Mouse (Mus musculus) ES-E14 (cell line): ENCODE data around the gene Mdp1. TPM values are rescaled to one million over a fixed set of nuclear protein-coding genes. Genes with fewer than 3 reads are reported as not detected.

Experiments used
- DNase-seq: peaks from one replicate; pipeline ENCODE4 v3.0.0-alpha.2; 2013; ENCODE audit warnings: low read depth, low spot score
- H3K27ac ChIP-seq: 2 replicates; pipeline ENCODE4 v1.5.1; 2012; ENCODE audit warnings: low read depth, mild to moderate bottlenecking, low read length, moderate library complexity, mixed read lengths; ENCODE audit not compliant: poor library complexity, insufficient read depth, severe bottlenecking
- H3K36me3 ChIP-seq: 2 replicates; pipeline ENCODE4 v1.6.1; 2012; ENCODE audit warnings: mild to moderate bottlenecking, low read length, moderate library complexity, mixed read lengths; ENCODE audit not compliant: control insufficient read depth, poor library complexity, insufficient read depth, severe bottlenecking
- H3K4me1 ChIP-seq, 2 experiments: fragments of 150-350 bp in 1 of 2; sonication (generic) in 1 of 2; 2 replicates each; pipeline ENCODE4 v1.6.1; 2012; ENCODE audit warnings: low read length in 2 of 2, mild to moderate bottlenecking in 1 of 2, mixed read lengths in 1 of 2; ENCODE audit not compliant: control insufficient read depth in 2 of 2, insufficient read depth in 2 of 2, poor library complexity in 1 of 2
- H3K4me3 ChIP-seq, 2 experiments: fragments of 150-350 bp in 1 of 2; sonication (generic) in 1 of 2; 2 replicates each; pipeline ENCODE4 v1.5.1; 2012; ENCODE audit warnings: low read length in 2 of 2, low read depth in 1 of 2, mild to moderate bottlenecking in 1 of 2, mixed read lengths in 1 of 2; ENCODE audit not compliant: insufficient read depth in 1 of 2, poor library complexity in 1 of 2, severe bottlenecking in 1 of 2
- H3K9ac ChIP-seq: 2 replicates; pipeline ENCODE4 v1.6.1; 2012; ENCODE audit warnings: low read depth, mild to moderate bottlenecking, low read length, mixed read lengths; ENCODE audit not compliant: poor library complexity, insufficient read depth, severe bottlenecking
- H3K9me3 ChIP-seq: fragments of 150-350 bp; sonication (generic); 2 replicates; pipeline ENCODE4 v1.6.1; 2012; ENCODE audit warnings: low read depth, mild to moderate bottlenecking, low read length; ENCODE audit not compliant: control insufficient read depth, insufficient read depth
- CHD2 ChIP-seq: IDR thresholded peaks from 2 replicates; pipeline ENCODE4 v1.6.1; 2014; ENCODE audit warnings: mild to moderate bottlenecking, low read depth, low read length, inconsistent platforms
- HCFC1 ChIP-seq: IDR thresholded peaks from 2 replicates; pipeline ENCODE4 v1.6.1; 2012; ENCODE audit warnings: low read length, inconsistent platforms, borderline replicate concordance; ENCODE audit not compliant: insufficient read depth
- MAFK ChIP-seq: IDR thresholded peaks from 2 replicates; pipeline ENCODE4 v1.6.1; 2014; ENCODE audit warnings: mild to moderate bottlenecking, low read depth, low read length, inconsistent platforms; ENCODE audit not compliant: insufficient read depth
- ZC3H11A ChIP-seq: IDR thresholded peaks from 2 replicates; pipeline ENCODE4 v1.6.1; 2012; ENCODE audit warnings: low read depth, mild to moderate bottlenecking, inconsistent platforms, low read length, borderline replicate concordance
- ZNF384 ChIP-seq: IDR thresholded peaks from 2 replicates; pipeline ENCODE4 v1.6.1; 2012; ENCODE audit warnings: low read depth, low read length, inconsistent platforms
- in situ Hi-C, 2 experiments: fragments of 600-800 bp; cut with MboI; formaldehyde crosslinking; loops; one replicate each; pipeline ENCODE4 v1.15.1; 2025; ENCODE audit warnings: low sequenced_read_pairs in 2 of 2, inconsistent platforms in 1 of 2; ENCODE audit not compliant: unreplicated experiment in 2 of 2
- total RNA-seq: library from RNA; depleted of rRNA; stranded (reverse); fragments of 300-350 nt; gene quantifications from 2 replicates; pipeline ENCODE4 v1.2.3, GENCODE M21; 2012

Gene Mdp1
- total RNA-seq, 1 experiment = 13.0 TPM

GRCm38 (mm10) chr14:55702761-55703160, 42.5 kb upstream of the Mdp1 start:
- Histone ChIP-seq H3K9ac (no peak overlapping the region), H3K9me3 (no peaks in the 10 kb centered on the region), H3K27ac (no peak overlapping the region), H3K36me3 (0 out of 2 replicates have a peak, but pooled peaks cover 2% of the 10 kb centered on the region), H3K4me1 (peaks cover 0 to 23% of the 10 kb centered on the region in 2 experiments; a peak in 1 of 4 replicates), H3K4me3 (no peak overlapping the region)
- in situ Hi-C loops = no loop called here
- no peak for TF ChIP-seq ZNF384
- no peak for TF ChIP-seq MAFK
- TF ChIP-seq HCFC1 = no peak
- no peak for TF ChIP-seq ZC3H11A
- TF ChIP-seq CHD2 = no peak
- no peak for DNase-seq

GRCm38 (mm10) chr14:55701131-55701530, 40.8 kb upstream of the Mdp1 start:
- Histone ChIP-seq H3K36me3 (0 out of 2 replicates have a peak, but pooled peaks cover 2% of the 10 kb centered on the region), H3K4me3 (no peak overlapping the region), H3K4me1 (peaks cover 0 to 23% of the 10 kb centered on the region in 2 experiments; a peak in 1 of 4 replicates), H3K9ac (no peak overlapping the region), H3K27ac (no peak overlapping the region), H3K9me3 (no peaks in the 10 kb centered on the region)
- TF ChIP-seq CHD2 = no peak
- TF ChIP-seq ZNF384 = no peak
- TF ChIP-seq ZC3H11A = no peak
- no peak for TF ChIP-seq HCFC1
- TF ChIP-seq MAFK = no peak
- in situ Hi-C loops = no loop called here
- no peak for DNase-seq

- DNase-seq = no peak
- Histone ChIP-seq H3K36me3 (no peaks in the 10 kb centered on the region), H3K4me1 (peaks cover 0 to 8% of the 10 kb centered on the region in 2 experiments; a peak in 1 of 4 replicates), H3K9me3 (no peaks in the 10 kb centered on the region), H3K27ac (no peak overlapping the region), H3K4me3 (no peak overlapping the region), H3K9ac (no peak overlapping the region)
- no peak for TF ChIP-seq HCFC1
- no peak for TF ChIP-seq CHD2
- TF ChIP-seq MAFK = no peak
- TF ChIP-seq ZNF384 = no peak
- no peak for TF ChIP-seq ZC3H11A
- in situ Hi-C loops = no loop called here
Measured at GRCm38 (mm10) chr14:55697226-55697625, 36.9 kb upstream of the Mdp1 start.

- in situ Hi-C loops = no loop called here
- Histone ChIP-seq H3K9me3 (no peaks in the 10 kb centered on the region), H3K4me3 (no peak overlapping the region), H3K4me1 (no peaks in the 10 kb centered on the region), H3K9ac (no peak overlapping the region), H3K27ac (no peak overlapping the region), H3K36me3 (no peaks in the 10 kb centered on the region)
- TF ChIP-seq MAFK (no peak), ZNF384 (no peak), ZC3H11A (no peak), HCFC1 (no peak), CHD2 (no peak)
- no peak for DNase-seq
Measured at GRCm38 (mm10) chr14:55689433-55689832, 29.1 kb upstream of the Mdp1 start.

GRCm38 (mm10) chr14:55682118-55682493, 21.8 kb upstream of the Mdp1 start:
- no peak overlapping the region; the same call in 1 of the 2 replicates for H3K9ac ChIP-seq
- H3K27ac ChIP-seq = no peak overlapping the region
- in situ Hi-C loops = loop anchor here in 1 of 2 experiments (5.0 kb wide), 1 partner anchor 60 kb away; no protein-coding TSS in a partner anchor

More at GRCm38 (mm10) chr14:55682118-55682493, 21.8 kb upstream of the Mdp1 start:
- Histone ChIP-seq H3K4me3 (peak overlapping the region; percentile 89 to 90), H3K4me1 (peaks cover 0 to 2% of the 10 kb centered on the region in 2 experiments; a peak in 1 of 4 replicates), H3K36me3 (peaks cover 19% of the 10 kb centered on the region), H3K9me3 (no peaks in the 10 kb centered on the region)
- no peak for DNase-seq
- no peak for TF ChIP-seq MAFK
- TF ChIP-seq HCFC1 = no peak
- TF ChIP-seq CHD2 = no peak
